Mouse (Mus musculus): ENCODE measurements around the gene Stk11ip.
A peak's percentile ranks its signal among the peaks of the same experiment; 100 is the strongest.

DNA sequence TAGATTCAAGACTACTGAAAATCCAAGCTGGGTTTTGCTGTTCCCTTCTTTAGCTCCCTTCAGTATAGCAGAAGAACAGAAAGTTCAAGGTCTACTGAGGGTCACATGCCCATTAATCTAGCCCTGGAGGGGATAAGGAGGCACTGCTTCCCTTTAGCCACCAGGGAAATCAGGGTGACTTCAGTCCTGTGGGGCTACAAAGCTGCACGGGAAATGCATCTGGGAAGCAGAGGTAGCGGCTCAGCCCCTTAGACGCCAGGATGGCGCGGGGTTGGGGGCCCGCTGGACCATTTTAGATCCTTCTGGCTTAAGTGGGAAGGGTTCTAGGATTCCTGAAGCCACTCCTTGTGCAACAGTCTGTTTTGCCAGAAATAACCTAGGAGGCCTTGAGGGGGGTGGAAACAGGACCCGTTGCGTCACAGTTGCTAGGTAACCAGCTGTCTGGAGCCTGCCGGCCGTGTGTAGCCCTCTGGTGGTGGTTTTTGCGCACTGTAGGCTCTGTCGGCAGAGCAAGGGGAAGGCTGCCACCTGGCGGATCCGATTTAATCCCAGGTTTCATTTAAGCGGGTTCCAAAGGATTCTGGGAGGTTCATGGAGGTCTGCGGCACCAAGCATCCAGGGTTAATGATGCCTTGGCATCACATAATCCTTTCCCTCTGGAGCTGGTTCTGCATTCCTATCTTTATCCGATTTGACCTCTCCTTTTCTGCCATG, 38.0 kb downstream of the Stk11ip start:
- peak; percentile 97 for TF ChIP-seq CTCF (IDR thresholded peaks at IDR 0.05; ENCODE audit: insufficient read depth, low read length)
- TF ChIP-seq POLR2A (IDR thresholded peaks at IDR 0.05; ENCODE audit: borderline replicate concordance, extremely low read depth, low read depth, low read length), result no peak
